Mouse (Mus musculus) stomach, postnatal 0 days (tissue): ENCODE measurements around the gene Olfr26. TPM values are rescaled to one million over a fixed set of nuclear protein-coding genes. Genes with fewer than 3 reads are reported as not detected.

Experiments
- ATAC-seq: fragments of 200-750 bp; cut with Nextera tagmentation; 2 replicates; pipeline ENCODE4 v1.8.0; 2017; ENCODE audit not compliant: low FRiP score, low TSS enrichment
- DNase-seq: peaks from one replicate; pipeline ENCODE4 v3.0.0-alpha.2; 2016; ENCODE audit warnings: low spot score
- H3K27ac ChIP-seq: fragments of 300-500 bp; sonication (generic); replicated peaks from 2 replicates; pipeline ENCODE4 v1.5.1; 2014; ENCODE audit warnings: mild to moderate bottlenecking, control low read depth
- H3K27me3 ChIP-seq: fragments of 300-500 bp; sonication (generic); 2 replicates; pipeline ENCODE4 v1.6.1; 2014; ENCODE audit warnings: low read length; ENCODE audit not compliant: control insufficient read depth, insufficient read depth
- H3K36me3 ChIP-seq: fragments of 300-500 bp; sonication (generic); 2 replicates; pipeline ENCODE4 v1.6.1; 2014; ENCODE audit warnings: low read length, mixed read lengths; ENCODE audit not compliant: control insufficient read depth, insufficient read depth
- H3K4me1 ChIP-seq: fragments of 300-500 bp; sonication (generic); replicated peaks from 2 replicates; pipeline ENCODE4 v1.6.1; 2014; ENCODE audit warnings: antibody characterized with exemption; ENCODE audit not compliant: control insufficient read depth, insufficient read depth
- H3K4me2 ChIP-seq: fragments of 300-500 bp; sonication (generic); replicated peaks from 2 replicates; pipeline ENCODE4 v1.6.1; 2014; ENCODE audit warnings: low read depth, mild to moderate bottlenecking, control low read depth, moderate library complexity
- H3K4me3 ChIP-seq: fragments of 300-500 bp; sonication (generic); 2 replicates; pipeline ENCODE4 v1.5.1; 2014; ENCODE audit warnings: low read depth, low read length, control low read depth
- H3K9ac ChIP-seq: fragments of 300-500 bp; sonication (generic); 2 replicates; pipeline ENCODE4 v1.6.1; 2014; ENCODE audit warnings: mild to moderate bottlenecking, low read length, control low read depth, mixed read lengths
- H3K9me3 ChIP-seq: fragments of 300-500 bp; sonication (generic); 2 replicates; pipeline ENCODE4 v1.6.1; 2016; ENCODE audit warnings: low read length; ENCODE audit not compliant: control insufficient read depth
- CTCF ChIP-seq: IDR thresholded peaks from 2 replicates; pipeline ENCODE4 v1.5.1; 2016; ENCODE audit warnings: antibody characterized with exemption, low read depth, mild to moderate bottlenecking, moderate library complexity
- EP300 ChIP-seq: optimal IDR thresholded peaks from 2 replicates; pipeline ENCODE3; 2016; ENCODE audit warnings: antibody characterized with exemption
- WGBS: fragments of 180-500 bp; shearing (Covaris S2); extraction: QIAGEN DNeasy Blood & Tissue Kit; methylation state at CpG from one replicate; pipeline ENCODE4 v1.1.7; 2014; 5-methylcytosine and 5-hydroxymethylcytosine counted together
- polyA plus RNA-seq: library from polyadenylated mRNA; unstranded; fragments of >200 nt; fragmentation: Nextera tagmentation; extraction: Ambion mirVana; gene quantifications from 2 replicates; pipeline ENCODE4 v1.2.1, GENCODE M21; 2015

The Olfr26 gene
- polyA plus RNA-seq, result not detected in 2 replicates

GRCm38 (mm10) chr9:38854760-38855159, at the start of gene Olfr26:
Gene Olfr26 (plus strand): TSS chr9:38855060.
- Histone ChIP-seq H3K4me2 (no peak within 1 kb of the TSS), H3K4me1 (no peaks in the 10 kb centered on the region), H3K27me3 (no peaks in the 10 kb centered on the region), H3K4me3 (no peak within 1 kb of the TSS), H3K36me3 (no peaks in the 10 kb centered on the region), H3K9me3 (no peaks in the 10 kb centered on the region), H3K9ac (no peak within 1 kb of the TSS), H3K27ac (no peak within 1 kb of the TSS)
- ATAC-seq, result no peak
- no peak for TF ChIP-seq EP300
- TF ChIP-seq CTCF, result no peak
- no peak for DNase-seq

GRCm38 (mm10) chr9:38805696-38806095, 49.2 kb upstream of the Olfr26 start:
- no peaks in the 10 kb centered on the region for H3K36me3 ChIP-seq
- no peak overlapping the region for H3K4me2 ChIP-seq
- H3K27ac ChIP-seq, result no peak overlapping the region
- DNase-seq, result no peak
- ATAC-seq, result no peak
- H3K9me3 ChIP-seq, result no peaks in the 10 kb centered on the region
- no peaks in the 10 kb centered on the region for H3K4me1 ChIP-seq
- no peak overlapping the region for H3K9ac ChIP-seq
- H3K4me3 ChIP-seq, result no peak overlapping the region
- TF ChIP-seq CTCF, result peak; percentile 15; the same call in 1 of the 2 replicates
- no peak for TF ChIP-seq EP300
- no peaks in the 10 kb centered on the region for H3K27me3 ChIP-seq

- H3K4me3 ChIP-seq, result no peak within 1 kb of the TSS
- no peak for TF ChIP-seq EP300
- TF ChIP-seq CTCF, result no peak
- ATAC-seq (no peak), DNase-seq (no peak)
- no peaks in the 10 kb centered on the region for H3K36me3 ChIP-seq
- no peak within 1 kb of the TSS for H3K27ac ChIP-seq
- H3K27me3 ChIP-seq, result no peaks in the 10 kb centered on the region
- H3K4me1 ChIP-seq, result no peaks in the 10 kb centered on the region
- H3K9ac ChIP-seq, result no peak within 1 kb of the TSS
- no peaks in the 10 kb centered on the region for H3K9me3 ChIP-seq
- H3K4me2 ChIP-seq, result no peak within 1 kb of the TSS
- 55% methylated on average over 2 of the region's 2 CpGs for WGBS
Measured at GRCm38 (mm10) chr9:38814314-38814713, 40.5 kb upstream of the Olfr26 start, which contains the start of gene Olfr922. Gene Olfr922 (plus strand): TSS chr9:38814614.

- Histone ChIP-seq H3K36me3 (no peaks in the 10 kb centered on the region), H3K9me3 (no peaks in the 10 kb centered on the region), H3K4me1 (no peaks in the 10 kb centered on the region), H3K9ac (no peak overlapping the region), H3K27ac (no peak overlapping the region), H3K4me2 (no peak overlapping the region), H3K27me3 (no peaks in the 10 kb centered on the region), H3K4me3 (no peak overlapping the region)
- no peak for TF ChIP-seq CTCF
- no peak for TF ChIP-seq EP300
- ATAC-seq (no peak), DNase-seq (no peak)
- 81% methylated on average over 1 of the region's 1 CpGs for WGBS
Measured at GRCm38 (mm10) chr9:38815458-38815986, 39.3 kb upstream of the Olfr26 start.

- no peak within 1 kb of the TSS for H3K9ac ChIP-seq
Measured at GRCm38 (mm10) chr9:38826245-38826644, 28.6 kb upstream of the Olfr26 start, which contains the start of gene Olfr923. Gene Olfr923 (plus strand): TSS chr9:38826545.

GRCm38 (mm10) chr9:38833027-38833426, 21.8 kb upstream of the Olfr26 start:
- 67% methylated on average over 2 of the region's 2 CpGs for WGBS
- no peak overlapping the region for H3K4me3 ChIP-seq
- ATAC-seq, result no peak

More at GRCm38 (mm10) chr9:38826245-38826644, 28.6 kb upstream of the Olfr26 start, which contains the start of gene Olfr923:
- ATAC-seq, result no peak
- WGBS, result 88% methylated on average over 1 of the region's 1 CpGs
- H3K4me2 ChIP-seq, result no peak within 1 kb of the TSS
- no peaks in the 10 kb centered on the region for H3K27me3 ChIP-seq
- H3K4me3 ChIP-seq, result no peak within 1 kb of the TSS
- no peaks in the 10 kb centered on the region for H3K4me1 ChIP-seq
- H3K9me3 ChIP-seq, result no peaks in the 10 kb centered on the region
- no peak within 1 kb of the TSS for H3K27ac ChIP-seq
- DNase-seq, result no peak
- no peaks in the 10 kb centered on the region for H3K36me3 ChIP-seq
- TF ChIP-seq EP300 (no peak), CTCF (no peak)

More at GRCm38 (mm10) chr9:38833027-38833426, 21.8 kb upstream of the Olfr26 start:
- Histone ChIP-seq H3K9me3 (no peaks in the 10 kb centered on the region), H3K27me3 (no peaks in the 10 kb centered on the region), H3K9ac (no peak overlapping the region), H3K4me2 (no peak overlapping the region), H3K36me3 (no peaks in the 10 kb centered on the region), H3K4me1 (no peaks in the 10 kb centered on the region), H3K27ac (no peak overlapping the region)
- TF ChIP-seq CTCF (no peak), EP300 (no peak)
- DNase-seq, result no peak
